Mouse (Mus musculus): ENCODE data around the gene Scube2. TPM values are rescaled to one million over a fixed set of nuclear protein-coding genes. Genes with fewer than 3 reads are reported as not detected.

Scube2 gene
- polyA plus RNA-seq, 1 experiment from 2014 or later = 1.9 TPM

DNA sequence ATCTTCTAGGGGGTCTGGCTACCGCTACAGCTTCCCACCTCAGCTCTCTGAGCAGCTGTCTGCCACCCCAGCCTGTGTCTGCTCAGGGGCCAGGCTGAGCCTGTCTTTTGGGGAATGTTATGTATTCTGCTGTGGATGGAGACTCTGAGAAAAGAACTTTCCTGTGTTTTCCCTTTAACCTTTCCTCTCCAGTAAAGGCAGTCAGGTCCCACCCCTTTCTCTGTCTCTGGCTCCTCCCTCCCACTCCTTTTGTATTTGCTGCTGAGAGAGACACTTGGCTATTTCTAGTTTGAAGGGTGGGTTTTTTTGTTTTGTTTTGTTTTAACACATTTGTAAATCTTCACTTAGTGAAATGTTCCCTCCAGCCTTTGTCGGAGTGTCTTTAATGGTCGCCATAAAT is 1.2 kb upstream of the Scube2 start:
- no peak overlapping the region for H3K4me3 ChIP-seq (replicated peaks; ENCODE audit: low read length)
- peaks cover 15% of the 10 kb centered on the region; the same call in 1 of the 2 replicates for H3K27me3 ChIP-seq (ENCODE audit: control insufficient read depth, insufficient read depth, low read length)
- no peak overlapping the region for H3K9ac ChIP-seq (ENCODE audit: low read length)
- H3K4me2 ChIP-seq (ENCODE audit: low read depth, low read length) = no peak overlapping the region
- no peaks in the 10 kb centered on the region for H3K36me3 ChIP-seq (ENCODE audit: control insufficient read depth, insufficient read depth, low read length)
- H3K4me1 ChIP-seq (ENCODE audit: control insufficient read depth, insufficient read depth, low read length) = no peaks in the 10 kb centered on the region
- no peak overlapping the region for H3K27ac ChIP-seq (ENCODE audit: low read length)
- no peaks in the 10 kb centered on the region for H3K9me3 ChIP-seq (replicated peaks; ENCODE audit: control insufficient read depth, low read length)
- ATAC-seq (ENCODE audit: insufficient read depth, low FRiP score) = 0 out of 2 replicates have a peak, but pooled peaks have one; percentile 23
- WGBS = 71% methylated on average over 3 of the region's 3 CpGs

DNA sequence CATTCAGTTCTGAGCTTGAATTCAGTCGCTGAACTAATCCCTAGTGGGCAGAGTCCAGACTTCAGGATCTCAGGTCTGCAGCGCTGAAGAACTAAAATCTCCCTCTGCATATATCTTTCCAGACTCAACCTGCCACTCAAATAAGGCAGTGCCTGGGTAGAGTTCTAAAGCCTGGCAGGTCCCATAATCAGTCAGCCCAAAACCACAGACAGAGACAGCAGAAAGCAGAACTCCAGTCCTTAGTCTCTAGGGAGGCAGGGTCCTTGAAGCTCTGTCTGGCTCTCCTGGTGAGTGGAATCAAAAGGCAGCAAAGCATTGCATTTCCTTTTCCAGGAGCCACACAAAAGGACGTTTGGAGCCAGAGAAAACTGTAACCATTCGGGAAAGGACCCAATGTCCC is 1.9 kb downstream of the Scube2 start:
- no peaks in the 10 kb centered on the region for H3K9me3 ChIP-seq (replicated peaks; ENCODE audit: control insufficient read depth, low read length)
- 32% methylated on average over 4 of the region's 4 CpGs for WGBS
- no peak overlapping the region for H3K27ac ChIP-seq (ENCODE audit: low read length)
- H3K4me1 ChIP-seq (ENCODE audit: control insufficient read depth, insufficient read depth, low read length) = no peaks in the 10 kb centered on the region
- no peak overlapping the region for H3K9ac ChIP-seq (ENCODE audit: low read length)
- no peak for ATAC-seq (ENCODE audit: insufficient read depth, low FRiP score)
- peaks cover 15% of the 10 kb centered on the region; the same call in 1 of the 2 replicates for H3K27me3 ChIP-seq (ENCODE audit: control insufficient read depth, insufficient read depth, low read length)
- H3K4me3 ChIP-seq (replicated peaks; ENCODE audit: low read length) = no peak overlapping the region
- no peaks in the 10 kb centered on the region for H3K36me3 ChIP-seq (ENCODE audit: control insufficient read depth, insufficient read depth, low read length)
- no peak overlapping the region for H3K4me2 ChIP-seq (ENCODE audit: low read depth, low read length)

DNA sequence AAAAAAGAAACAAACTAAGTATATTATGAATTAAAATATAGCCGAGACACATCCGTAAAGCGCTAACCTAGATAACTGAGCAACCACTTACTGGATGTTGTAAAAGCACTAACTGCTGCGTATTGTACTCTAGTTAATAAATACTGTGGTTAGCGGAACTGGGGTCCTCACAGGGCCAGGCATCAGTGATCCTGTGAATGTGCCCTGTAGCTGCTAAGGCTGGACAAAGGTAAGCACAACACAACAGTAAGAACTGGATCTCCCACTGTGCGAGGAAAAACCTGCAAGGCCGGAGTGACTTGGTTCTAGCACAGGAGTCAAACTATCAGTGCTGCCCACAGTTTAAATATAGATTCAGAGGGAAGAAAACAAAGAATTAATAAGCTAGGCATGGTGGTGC is 5.3 kb downstream of the Scube2 start:
- WGBS = 79% methylated on average over 7 of the region's 7 CpGs
- no peak for ATAC-seq (ENCODE audit: insufficient read depth, low FRiP score)
- Histone ChIP-seq H3K27ac (ENCODE audit: low read length) (no peak overlapping the region), H3K36me3 (ENCODE audit: control insufficient read depth, insufficient read depth, low read length) (no peaks in the 10 kb centered on the region), H3K4me3 (replicated peaks; ENCODE audit: low read length) (no peak overlapping the region), H3K27me3 (ENCODE audit: control insufficient read depth, insufficient read depth, low read length) (peaks cover 13% of the 10 kb centered on the region; the same call in 1 of the 2 replicates), H3K9ac (ENCODE audit: low read length) (no peak overlapping the region), H3K9me3 (replicated peaks; ENCODE audit: control insufficient read depth, low read length) (no peaks in the 10 kb centered on the region), H3K4me1 (ENCODE audit: control insufficient read depth, insufficient read depth, low read length) (no peaks in the 10 kb centered on the region), H3K4me2 (ENCODE audit: low read depth, low read length) (no peak overlapping the region)

DNA sequence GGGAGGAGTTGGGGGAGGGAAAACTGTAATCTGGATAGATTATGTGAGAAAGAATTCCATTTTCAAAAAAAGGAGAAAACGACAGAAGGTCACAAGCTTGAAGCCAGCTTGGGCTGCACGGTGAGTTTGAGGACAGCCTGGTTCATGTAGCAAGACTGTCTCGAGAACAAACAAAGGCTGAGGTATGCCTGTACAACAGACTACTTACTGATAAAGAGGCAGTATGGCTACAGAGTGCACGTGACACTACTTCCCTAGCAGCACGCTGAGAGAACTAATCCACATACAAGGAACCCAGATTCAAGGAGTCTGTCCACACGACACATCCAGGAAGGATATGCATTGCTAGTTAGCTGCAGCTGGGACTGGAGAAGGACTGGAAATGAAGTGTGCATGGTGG is 6.1 kb downstream of the Scube2 start:
- H3K9ac ChIP-seq (ENCODE audit: low read length) = no peak overlapping the region
- no peak overlapping the region for H3K27ac ChIP-seq (ENCODE audit: low read length)
- H3K27me3 ChIP-seq (ENCODE audit: control insufficient read depth, insufficient read depth, low read length) = peaks cover 5% of the 10 kb centered on the region; the same call in 1 of the 2 replicates
- H3K4me3 ChIP-seq (replicated peaks; ENCODE audit: low read length) = no peak overlapping the region
- no peaks in the 10 kb centered on the region for H3K4me1 ChIP-seq (ENCODE audit: control insufficient read depth, insufficient read depth, low read length)
- peak; percentile 72; the same call in 1 of the 2 replicates for ATAC-seq (ENCODE audit: insufficient read depth, low FRiP score)
- no peaks in the 10 kb centered on the region for H3K36me3 ChIP-seq (ENCODE audit: control insufficient read depth, insufficient read depth, low read length)
- WGBS = 35% methylated on average over 6 of the region's 6 CpGs
- H3K4me2 ChIP-seq (ENCODE audit: low read depth, low read length) = no peak overlapping the region
- H3K9me3 ChIP-seq (replicated peaks; ENCODE audit: control insufficient read depth, low read length) = no peaks in the 10 kb centered on the region

DNA sequence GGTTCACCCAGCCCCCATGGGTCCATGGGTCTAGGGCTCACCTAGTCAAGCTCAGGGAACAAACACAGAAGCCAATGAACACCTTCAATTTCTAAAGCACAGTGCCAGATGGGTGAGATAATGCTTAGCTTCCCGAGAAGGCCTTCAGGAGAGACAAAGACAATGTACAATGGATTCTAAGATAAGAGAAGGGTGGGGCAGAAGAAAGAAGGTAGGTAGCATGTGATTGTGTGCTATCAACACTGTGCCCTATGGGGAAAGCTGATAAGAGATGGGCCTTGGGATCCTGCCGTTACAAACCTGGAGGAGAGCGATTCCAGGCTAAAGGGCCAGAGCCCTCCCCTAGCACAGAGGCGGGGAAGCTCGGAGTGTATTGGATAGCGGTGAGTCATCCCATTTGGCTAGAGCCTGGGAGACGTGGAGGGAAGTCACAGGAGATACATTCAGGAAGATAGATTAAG is 12.7 kb downstream of the Scube2 start:
- 0 out of 2 replicates have a peak overlapping the region, but pooled peaks have one; percentile 8 for H3K9ac ChIP-seq (ENCODE audit: low read length)
- H3K4me2 ChIP-seq (ENCODE audit: low read depth, low read length) = no peak overlapping the region
- no peaks in the 10 kb centered on the region for H3K27me3 ChIP-seq (ENCODE audit: control insufficient read depth, insufficient read depth, low read length)
- no peaks in the 10 kb centered on the region for H3K9me3 ChIP-seq (replicated peaks; ENCODE audit: control insufficient read depth, low read length)
- H3K4me1 ChIP-seq (ENCODE audit: control insufficient read depth, insufficient read depth, low read length) = peaks cover 4% of the 10 kb centered on the region; the same call in 1 of the 2 replicates
- no peak overlapping the region for H3K4me3 ChIP-seq (replicated peaks; ENCODE audit: low read length)
- WGBS = 16% methylated on average over 7 of the region's 7 CpGs
- H3K36me3 ChIP-seq (ENCODE audit: control insufficient read depth, insufficient read depth, low read length) = no peaks in the 10 kb centered on the region
- peak; percentile 82 for ATAC-seq (ENCODE audit: insufficient read depth, low FRiP score)
- H3K27ac ChIP-seq (ENCODE audit: low read length) = no peak overlapping the region

DNA sequence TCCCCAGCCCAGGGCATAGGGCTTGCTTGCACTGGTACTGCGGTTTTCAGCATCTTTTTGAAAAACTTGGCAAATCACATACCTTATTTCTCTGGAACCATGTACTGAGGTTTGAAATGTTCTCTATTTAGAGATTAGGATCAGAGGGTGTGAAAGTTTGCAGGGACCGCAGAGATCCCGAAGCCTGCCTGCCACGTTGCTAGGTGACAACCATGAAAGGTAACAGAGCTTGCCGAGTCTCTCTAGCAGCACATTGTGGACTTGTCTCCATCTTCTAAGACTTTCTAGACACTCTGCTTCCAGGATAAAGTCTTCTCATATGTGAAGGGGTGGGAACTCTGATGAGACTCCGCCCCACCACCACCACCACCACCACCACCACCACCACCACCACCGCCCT is 13.5 kb downstream of the Scube2 start:
- H3K27ac ChIP-seq (ENCODE audit: low read length) = no peak overlapping the region
- no peaks in the 10 kb centered on the region for H3K9me3 ChIP-seq (replicated peaks; ENCODE audit: control insufficient read depth, low read length)
- no peaks in the 10 kb centered on the region for H3K27me3 ChIP-seq (ENCODE audit: control insufficient read depth, insufficient read depth, low read length)
- no peak overlapping the region for H3K9ac ChIP-seq (ENCODE audit: low read length)
- no peak overlapping the region for H3K4me3 ChIP-seq (replicated peaks; ENCODE audit: low read length)
- WGBS = 80% methylated on average over 7 of the region's 7 CpGs
- H3K4me2 ChIP-seq (ENCODE audit: low read depth, low read length) = no peak overlapping the region
- no peaks in the 10 kb centered on the region for H3K36me3 ChIP-seq (ENCODE audit: control insufficient read depth, insufficient read depth, low read length)
- peaks cover 4% of the 10 kb centered on the region; the same call in 1 of the 2 replicates for H3K4me1 ChIP-seq (ENCODE audit: control insufficient read depth, insufficient read depth, low read length)
- no peak for ATAC-seq (ENCODE audit: insufficient read depth, low FRiP score)

DNA sequence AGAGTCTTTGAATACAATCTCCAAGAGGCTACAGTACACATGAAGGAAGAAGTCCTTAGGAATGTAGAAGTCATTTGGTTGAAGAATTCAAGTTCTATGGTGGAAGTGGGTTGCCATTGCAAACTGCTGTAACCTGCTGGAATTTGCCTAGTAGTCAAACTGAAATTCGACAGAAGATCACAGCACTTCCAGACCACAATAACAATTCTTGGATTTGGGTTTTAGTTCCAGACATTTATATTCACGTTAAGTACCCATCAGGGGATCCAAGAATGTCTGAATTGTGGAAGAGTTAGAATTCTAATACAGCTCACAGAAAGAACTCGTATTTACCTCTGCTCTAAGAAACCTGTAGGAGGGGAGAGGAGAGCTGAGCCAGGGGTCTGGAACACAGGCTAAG is 14.9 kb downstream of the Scube2 start:
- no peak overlapping the region for H3K4me2 ChIP-seq (ENCODE audit: low read depth, low read length)
- H3K27me3 ChIP-seq (ENCODE audit: control insufficient read depth, insufficient read depth, low read length) = no peaks in the 10 kb centered on the region
- H3K4me1 ChIP-seq (ENCODE audit: control insufficient read depth, insufficient read depth, low read length) = peaks cover 4% of the 10 kb centered on the region; the same call in 1 of the 2 replicates
- ATAC-seq (ENCODE audit: insufficient read depth, low FRiP score) = no peak
- H3K9ac ChIP-seq (ENCODE audit: low read length) = no peak overlapping the region
- H3K4me3 ChIP-seq (replicated peaks; ENCODE audit: low read length) = no peak overlapping the region
- H3K9me3 ChIP-seq (replicated peaks; ENCODE audit: control insufficient read depth, low read length) = no peaks in the 10 kb centered on the region
- no peak overlapping the region for H3K27ac ChIP-seq (ENCODE audit: low read length)
- H3K36me3 ChIP-seq (ENCODE audit: control insufficient read depth, insufficient read depth, low read length) = no peaks in the 10 kb centered on the region
- 73% methylated on average over 3 of the region's 3 CpGs for WGBS

DNA sequence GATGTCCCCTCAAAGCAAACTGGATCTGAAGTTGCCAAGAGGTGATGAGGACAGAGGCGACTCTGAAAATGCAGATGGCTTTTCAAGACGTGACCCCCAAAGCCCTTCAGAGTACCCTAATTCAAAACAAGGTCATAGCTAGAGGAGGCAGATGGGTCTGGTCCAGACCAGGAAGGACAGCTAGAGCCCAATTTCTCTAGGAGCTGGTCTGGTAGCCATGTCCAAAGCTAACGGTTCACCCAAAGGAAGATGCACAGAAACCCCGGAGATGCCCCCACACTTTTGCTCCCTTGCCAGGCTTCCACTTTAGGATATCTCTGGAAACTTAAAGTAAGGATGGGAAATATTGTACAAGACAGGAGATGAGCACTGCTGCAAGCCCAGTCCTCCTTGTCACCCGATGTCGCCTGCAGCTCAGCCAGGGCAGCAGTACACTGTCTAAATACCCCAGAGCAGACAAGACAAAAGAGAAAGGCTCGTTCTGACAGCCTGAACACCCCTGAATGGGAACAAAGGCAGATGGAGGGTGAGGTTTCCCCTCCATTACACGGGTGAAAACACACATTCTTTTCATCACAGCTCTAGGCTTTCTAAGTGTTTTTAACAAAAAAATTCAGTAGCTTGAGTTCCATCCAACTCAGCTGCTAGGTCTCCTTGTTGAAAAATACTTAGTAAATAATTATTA is 15.6 kb downstream of the Scube2 start:
- 63% methylated on average over 8 of the region's 8 CpGs for WGBS
- Histone ChIP-seq H3K27me3 (ENCODE audit: control insufficient read depth, insufficient read depth, low read length) (no peaks in the 10 kb centered on the region), H3K4me3 (replicated peaks; ENCODE audit: low read length) (no peak overlapping the region), H3K9me3 (replicated peaks; ENCODE audit: control insufficient read depth, low read length) (no peaks in the 10 kb centered on the region), H3K36me3 (ENCODE audit: control insufficient read depth, insufficient read depth, low read length) (no peaks in the 10 kb centered on the region), H3K4me2 (ENCODE audit: low read depth, low read length) (no peak overlapping the region), H3K9ac (ENCODE audit: low read length) (no peak overlapping the region), H3K27ac (ENCODE audit: low read length) (no peak overlapping the region), H3K4me1 (ENCODE audit: control insufficient read depth, insufficient read depth, low read length) (peaks cover 4% of the 10 kb centered on the region; the same call in 1 of the 2 replicates)
- ATAC-seq (ENCODE audit: insufficient read depth, low FRiP score) = no peak

DNA sequence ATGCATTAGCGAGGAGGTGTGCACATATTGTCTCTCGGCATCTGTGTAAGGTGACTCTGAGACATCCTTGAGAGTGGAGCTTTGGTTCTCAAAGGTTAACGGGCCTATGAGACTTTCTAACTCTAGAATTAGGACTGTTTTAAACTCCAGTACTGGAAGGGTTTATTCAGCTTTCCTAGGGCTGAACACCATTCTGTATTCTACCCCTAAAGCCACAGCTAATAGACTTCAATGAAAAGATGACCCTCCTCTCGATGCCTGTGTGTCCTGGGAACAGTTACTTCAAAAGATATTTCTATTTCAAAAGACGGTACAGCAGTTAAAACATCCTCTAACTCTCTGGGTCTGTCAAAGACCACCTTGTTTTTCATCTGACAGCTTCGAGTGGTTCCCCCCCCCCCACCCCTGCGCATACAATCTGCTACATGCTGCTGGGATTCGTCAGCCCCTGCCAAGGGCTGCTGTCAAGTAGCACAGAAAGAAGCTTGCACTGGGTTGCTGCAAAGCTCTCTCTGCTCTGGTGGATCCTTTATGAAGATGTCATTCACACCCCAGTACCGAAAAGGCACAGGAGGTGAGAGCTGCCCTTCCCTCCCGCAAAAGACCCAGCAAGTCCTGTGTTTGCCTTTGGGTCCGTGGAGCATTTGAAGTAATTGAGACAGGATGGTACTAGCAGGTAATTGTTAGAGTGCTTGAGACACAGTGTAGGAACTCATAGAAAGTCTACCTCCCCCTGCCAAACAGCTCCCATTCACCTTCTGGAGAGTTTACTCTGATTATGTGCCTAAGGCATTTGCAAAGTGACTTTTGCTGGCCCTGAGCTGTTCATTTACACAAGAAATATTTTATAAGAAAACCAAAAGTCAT is 16.4 kb downstream of the Scube2 start:
- 48% methylated on average over 11 of the region's 11 CpGs for WGBS
- H3K4me3 ChIP-seq (replicated peaks; ENCODE audit: low read length) = no peak overlapping the region
- peaks cover 4% of the 10 kb centered on the region; the same call in 1 of the 2 replicates for H3K4me1 ChIP-seq (ENCODE audit: control insufficient read depth, insufficient read depth, low read length)
- no peak overlapping the region for H3K4me2 ChIP-seq (ENCODE audit: low read depth, low read length)
- no peaks in the 10 kb centered on the region for H3K27me3 ChIP-seq (ENCODE audit: control insufficient read depth, insufficient read depth, low read length)
- H3K27ac ChIP-seq (ENCODE audit: low read length) = no peak overlapping the region
- H3K9me3 ChIP-seq (replicated peaks; ENCODE audit: control insufficient read depth, low read length) = no peaks in the 10 kb centered on the region
- H3K9ac ChIP-seq (ENCODE audit: low read length) = no peak overlapping the region
- H3K36me3 ChIP-seq (ENCODE audit: control insufficient read depth, insufficient read depth, low read length) = no peaks in the 10 kb centered on the region
- no peak for ATAC-seq (ENCODE audit: insufficient read depth, low FRiP score)

Data from stomach, embryonic 16.5 days (tissue).